Mouse (Mus musculus) limb, embryonic 14.5 days (tissue): Measurements from ENCODE around the gene 4930523C07Rik. TPM values are rescaled to one million over a fixed set of nuclear protein-coding genes. Genes with fewer than 3 reads are reported as not detected.

ENCODE experiments used
- ATAC-seq: fragments of 200-750 bp; cut with Nextera tagmentation; 2 replicates; pipeline ENCODE4 v1.8.0; 2017; ENCODE audit warnings: low read depth, moderate number of reproducible peaks, moderate TSS enrichment; ENCODE audit not compliant: low FRiP score
- DNase-seq: peaks from one replicate; pipeline ENCODE4 v3.0.0-alpha.2; 2015; ENCODE audit warnings: low spot score
- H3K27ac ChIP-seq: fragments of 300-500 bp; sonication (generic); replicated peaks from 2 replicates; pipeline ENCODE4 v1.5.1; 2014; ENCODE audit warnings: low read depth, mild to moderate bottlenecking, low read length, moderate library complexity, mixed read lengths
- H3K27me3 ChIP-seq: fragments of 300-500 bp; sonication (generic); 2 replicates; pipeline ENCODE4 v1.6.1; 2014; ENCODE audit warnings: low read length, mixed read lengths; ENCODE audit not compliant: control insufficient read depth, insufficient read depth
- H3K36me3 ChIP-seq: fragments of 300-500 bp; sonication (generic); 2 replicates; pipeline ENCODE4 v1.6.1; 2014; ENCODE audit warnings: mild to moderate bottlenecking, low read length, moderate library complexity, mixed read lengths; ENCODE audit not compliant: control insufficient read depth, insufficient read depth
- H3K4me1 ChIP-seq: fragments of 300-500 bp; sonication (generic); 2 replicates; pipeline ENCODE4 v1.6.1; 2014; ENCODE audit warnings: antibody characterized with exemption, low read length, mixed read lengths; ENCODE audit not compliant: control insufficient read depth, insufficient read depth
- H3K4me2 ChIP-seq: fragments of 300-500 bp; sonication (generic); replicated peaks from 2 replicates; pipeline ENCODE4 v1.6.1; 2014; ENCODE audit warnings: low read depth, mild to moderate bottlenecking, low read length, moderate library complexity; ENCODE audit not compliant: severe bottlenecking
- H3K4me3 ChIP-seq: fragments of 300-500 bp; sonication (generic); replicated peaks from 2 replicates; pipeline ENCODE4 v1.5.1; 2014; ENCODE audit warnings: low read length
- H3K9ac ChIP-seq: fragments of 300-500 bp; sonication (generic); 2 replicates; pipeline ENCODE4 v1.6.1; 2014; ENCODE audit warnings: mild to moderate bottlenecking, low read depth, low read length, moderate library complexity; ENCODE audit not compliant: severe bottlenecking
- H3K9me3 ChIP-seq: fragments of 300-500 bp; sonication (generic); 2 replicates; pipeline ENCODE4 v1.6.1; 2016; ENCODE audit warnings: low read length; ENCODE audit not compliant: control insufficient read depth
- POLR2A ChIP-seq: fragments of 200-500 bp; IDR thresholded peaks from 2 replicates; pipeline ENCODE4 v1.8.0; 2012; ENCODE audit warnings: inconsistent platforms, mild to moderate bottlenecking, moderate library complexity, borderline replicate concordance; ENCODE audit not compliant: insufficient read depth, insufficient read length; ENCODE audit errors: extremely low read depth
- WGBS: fragments of 180-500 bp; shearing (Covaris S2); extraction: QIAGEN DNeasy Blood & Tissue Kit; methylation state at CpG from one replicate; pipeline ENCODE4 v1.1.7; 2014; 5-methylcytosine and 5-hydroxymethylcytosine counted together
- polyA plus RNA-seq, 2 experiments: library from polyadenylated mRNA; depleted of rRNA in 1 of 2; stranded (reverse) in 1 of 2; unstranded in 1 of 2; fragments of >200 nt; fragmentation: Nextera tagmentation in 1 of 2; extraction: Ambion mirVana in 1 of 2; gene quantifications; 2 replicates each; pipeline versions ENCODE4 v1.2.1 to v1.2.3; 2012 to 2014

The 4930523C07Rik gene
- polyA plus RNA-seq, 2 experiments = 9.5 to 21.5 TPM

- ATAC-seq (no peak), DNase-seq (no peak)
- no peak overlapping the region for H3K4me2 ChIP-seq
- TF ChIP-seq POLR2A = no peak
- 57% methylated on average over 4 of the region's 4 CpGs for WGBS
- no peak overlapping the region for H3K4me3 ChIP-seq
- H3K9ac ChIP-seq = no peak overlapping the region
- H3K27me3 ChIP-seq = no peaks in the 10 kb centered on the region
- no peaks in the 10 kb centered on the region for H3K9me3 ChIP-seq
- H3K36me3 ChIP-seq = no peaks in the 10 kb centered on the region
- no peak overlapping the region for H3K27ac ChIP-seq
- H3K4me1 ChIP-seq = no peaks in the 10 kb centered on the region
These were observed 16.2 kb upstream of the 4930523C07Rik start for GRCm38 (mm10) chr1:160027939-160028338.

GRCm38 (mm10) chr1:160033948-160034598, 10.1 kb upstream of the 4930523C07Rik start:
- WGBS = 81% methylated on average over 4 of the region's 4 CpGs
- no peak for ATAC-seq

DNA sequence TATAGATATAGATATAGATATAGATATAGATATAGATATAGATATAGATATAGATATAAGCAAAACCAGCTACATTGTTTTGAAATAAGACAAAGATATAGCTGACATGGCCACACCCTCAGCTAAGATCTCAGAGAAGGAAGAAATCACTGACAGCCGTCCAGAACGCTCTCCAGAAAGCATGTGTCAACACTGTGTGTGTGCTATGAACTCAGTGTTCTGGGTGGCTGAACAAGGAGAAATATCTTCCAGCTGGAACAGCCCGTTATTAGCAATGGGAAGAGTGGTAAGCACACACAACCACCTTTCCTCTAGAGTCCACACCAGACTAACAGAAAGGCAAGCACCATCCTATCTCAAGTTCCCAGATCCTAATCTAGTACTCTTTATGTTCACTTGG, 8.6 kb upstream of the 4930523C07Rik start:
- Histone ChIP-seq H3K27me3 (no peaks in the 10 kb centered on the region), H3K4me2 (no peak overlapping the region), H3K27ac (no peak overlapping the region), H3K36me3 (no peaks in the 10 kb centered on the region), H3K4me1 (no peaks in the 10 kb centered on the region), H3K9ac (no peak overlapping the region), H3K9me3 (no peaks in the 10 kb centered on the region), H3K4me3 (no peak overlapping the region)
- ATAC-seq (no peak), DNase-seq (no peak)
- no peak for TF ChIP-seq POLR2A
- WGBS = 68% methylated on average over 3 of the region's 3 CpGs

More at GRCm38 (mm10) chr1:160033948-160034598, 10.1 kb upstream of the 4930523C07Rik start:
- H3K27me3 ChIP-seq = no peaks in the 10 kb centered on the region
- H3K4me1 ChIP-seq = no peaks in the 10 kb centered on the region
- TF ChIP-seq POLR2A = no peak
- H3K36me3 ChIP-seq = no peaks in the 10 kb centered on the region
- H3K9ac ChIP-seq = no peak overlapping the region
- H3K4me2 ChIP-seq = no peak overlapping the region
- no peak overlapping the region for H3K4me3 ChIP-seq
- DNase-seq = no peak
- H3K27ac ChIP-seq = no peak overlapping the region
- no peaks in the 10 kb centered on the region for H3K9me3 ChIP-seq

- Histone ChIP-seq H3K4me3 (no peak overlapping the region), H3K9me3 (no peaks in the 10 kb centered on the region), H3K36me3 (no peaks in the 10 kb centered on the region), H3K4me2 (no peak overlapping the region), H3K9ac (no peak overlapping the region), H3K27ac (no peak overlapping the region), H3K27me3 (no peaks in the 10 kb centered on the region), H3K4me1 (no peaks in the 10 kb centered on the region)
- DNase-seq (peak; percentile 36), ATAC-seq (peak; percentile 60; the same call in 1 of the 2 replicates)
- WGBS = 71% methylated on average over 5 of the region's 5 CpGs
- TF ChIP-seq POLR2A = no peak
These were observed 7.1 kb upstream of the 4930523C07Rik start for GRCm38 (mm10) chr1:160036996-160037521.

DNA sequence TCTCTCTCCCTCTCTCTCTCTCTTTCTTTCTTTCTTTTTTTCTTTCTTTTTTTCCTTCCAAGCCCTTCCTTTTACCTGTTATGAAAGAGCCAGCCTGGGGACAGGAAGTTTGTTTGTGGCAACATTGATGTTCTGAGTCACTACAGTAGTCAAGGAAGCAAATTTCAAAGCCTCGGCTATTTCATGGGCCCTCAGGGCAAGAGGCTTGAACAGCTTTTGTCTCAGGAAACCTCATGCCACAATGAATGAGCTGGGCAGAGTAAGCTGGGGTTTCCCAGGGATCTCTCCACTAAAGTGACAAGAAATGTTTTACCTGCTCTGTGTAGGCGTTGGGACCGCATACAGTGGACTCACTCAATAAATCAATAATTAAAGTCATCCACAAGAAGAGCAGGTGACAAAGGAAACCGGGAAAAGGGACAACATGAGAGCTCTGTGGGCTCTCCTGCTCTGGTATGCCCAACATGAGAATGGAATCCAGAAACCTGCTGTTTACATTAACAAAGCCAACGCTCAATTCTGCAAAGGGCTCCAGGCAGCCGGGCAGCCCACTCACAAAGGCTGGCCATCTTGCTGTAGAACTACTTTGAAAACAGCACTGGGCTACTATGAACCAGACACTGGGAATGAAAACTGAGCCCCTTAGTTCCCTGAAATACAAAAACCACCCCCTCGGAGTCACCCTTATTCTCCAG, 4.1 kb upstream of the 4930523C07Rik start:
- no peaks in the 10 kb centered on the region for H3K36me3 ChIP-seq
- no peaks in the 10 kb centered on the region for H3K9me3 ChIP-seq
- DNase-seq (no peak), ATAC-seq (no peak)
- H3K27ac ChIP-seq = no peak overlapping the region
- no peak overlapping the region for H3K9ac ChIP-seq
- no peak overlapping the region for H3K4me3 ChIP-seq
- WGBS = 66% methylated on average over 7 of the region's 7 CpGs
- no peak for TF ChIP-seq POLR2A
- H3K4me1 ChIP-seq = peaks cover 9% of the 10 kb centered on the region
- H3K4me2 ChIP-seq = no peak overlapping the region
- H3K27me3 ChIP-seq = no peaks in the 10 kb centered on the region
